Mouse (Mus musculus): ENCODE measurements around the gene Abhd8. TPM values are rescaled to one million over a fixed set of nuclear protein-coding genes. Genes with fewer than 3 reads are reported as not detected.

Abhd8 gene
- polyA plus RNA-seq, 1 experiment from 2014 or later, result 69.4 TPM

DNA sequence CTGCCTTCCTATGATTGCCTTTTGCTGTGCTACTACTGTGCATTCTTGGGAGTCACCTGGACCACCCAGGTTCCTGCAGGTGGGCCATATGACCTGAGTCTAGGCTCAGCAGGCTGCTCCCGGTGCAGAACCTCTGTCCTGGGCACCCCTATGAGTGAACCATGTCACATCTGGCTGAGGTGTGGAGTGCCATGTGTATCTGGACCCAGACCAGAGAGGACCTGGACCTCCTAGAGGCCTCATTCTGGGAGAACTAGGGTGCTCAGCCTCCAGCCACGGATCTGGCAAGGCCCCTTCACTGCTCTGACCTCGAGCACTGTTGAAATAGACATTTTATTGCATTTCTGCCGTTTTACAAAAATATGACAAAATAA is 12.2 kb upstream of the Abhd8 start:
- 31% methylated on average over 4 of the region's 4 CpGs for WGBS
- Histone ChIP-seq H3K9me3 (no peaks in the 10 kb centered on the region), H3K27ac (replicated peaks) (peak overlapping the region; percentile 88; the same call in 1 of the 2 replicates), H3K36me3 (replicated peaks) (peaks cover 82% of the 10 kb centered on the region), H3K4me3 (peak overlapping the region; percentile 71), H3K4me1 (peaks cover 30% of the 10 kb centered on the region), H3K27me3 (replicated peaks; ENCODE audit: low read depth, poor library complexity, severe bottlenecking) (peaks cover 24% of the 10 kb centered on the region)
- peak; percentile 20 for DNase-seq (ENCODE audit: low spot score)

DNA sequence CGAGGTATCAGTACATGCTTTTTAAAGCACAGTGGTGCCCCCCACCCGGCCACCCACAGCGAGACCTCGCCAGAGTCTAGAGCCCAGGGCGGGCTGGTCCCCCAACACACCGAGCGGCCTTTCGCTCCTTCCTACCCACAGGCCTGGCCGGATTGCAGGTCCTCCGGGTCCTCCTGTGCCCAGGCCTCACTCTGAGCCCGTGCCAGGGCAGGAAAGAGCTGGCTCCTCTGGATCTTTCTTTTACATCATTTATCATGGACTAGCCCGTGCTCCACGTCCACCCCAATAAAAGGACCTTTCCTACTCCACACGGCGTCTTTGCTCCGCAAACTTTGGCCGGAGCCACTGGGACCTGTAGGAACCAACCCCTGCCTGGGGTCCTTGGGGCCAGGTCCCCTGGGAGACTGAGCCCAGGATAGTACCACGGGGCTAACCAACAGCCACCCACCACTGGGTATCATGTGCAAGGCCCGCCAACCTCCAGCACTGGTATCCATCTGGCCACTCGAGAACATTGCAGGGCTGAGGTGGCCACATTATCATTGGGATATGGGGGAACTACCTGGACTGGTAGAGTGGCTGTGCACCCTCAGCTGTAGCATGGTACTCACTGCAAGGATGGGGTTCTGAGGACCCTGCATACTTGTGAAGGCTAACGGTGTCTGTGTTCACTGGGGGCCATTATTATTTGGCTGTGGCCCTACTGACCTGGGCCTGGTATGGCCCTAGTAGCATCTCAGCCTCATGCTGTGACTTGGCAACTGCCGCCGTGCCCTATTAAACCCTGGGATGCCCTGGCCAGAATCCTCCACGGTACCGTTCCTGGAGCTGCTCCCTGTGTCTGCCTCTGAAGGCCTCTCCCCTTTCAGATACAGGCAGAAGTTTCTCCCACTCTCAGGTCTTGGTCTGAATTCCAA is 11.6 kb upstream of the Abhd8 start:
- H3K27ac ChIP-seq (replicated peaks), result no peak overlapping the region
- H3K4me1 ChIP-seq, result peaks cover 34% of the 10 kb centered on the region
- H3K9me3 ChIP-seq, result no peaks in the 10 kb centered on the region
- no peak for DNase-seq (ENCODE audit: low spot score)
- peak overlapping the region; percentile 71 for H3K4me3 ChIP-seq
- peaks cover 19% of the 10 kb centered on the region for H3K27me3 ChIP-seq (replicated peaks; ENCODE audit: low read depth, poor library complexity, severe bottlenecking)
- WGBS, result 89% methylated on average over 25 of the region's 25 CpGs
- H3K36me3 ChIP-seq (replicated peaks), result peaks cover 81% of the 10 kb centered on the region

DNA sequence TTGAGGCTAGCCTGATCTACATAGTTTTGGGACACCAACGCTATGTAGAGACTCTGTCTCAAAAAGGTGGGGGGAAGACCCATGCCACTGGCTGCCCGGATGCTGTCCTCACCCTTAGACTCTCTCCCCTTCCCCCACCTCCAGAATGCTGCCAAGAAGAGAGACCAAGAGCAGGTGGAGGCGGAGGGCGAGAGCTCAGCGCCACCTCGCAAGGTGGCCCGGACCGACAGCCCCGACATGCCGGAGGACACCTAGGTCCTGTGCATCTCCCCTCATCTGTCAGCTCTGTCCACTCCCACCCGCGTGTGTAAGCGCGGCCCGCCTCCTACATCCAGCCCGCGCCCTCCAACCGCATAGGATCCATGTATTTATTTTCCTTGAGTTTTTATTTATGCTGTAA is 10.9 kb upstream of the Abhd8 start:
- Histone ChIP-seq H3K9me3 (no peaks in the 10 kb centered on the region), H3K4me1 (peaks cover 40% of the 10 kb centered on the region), H3K27ac (replicated peaks) (no peak overlapping the region), H3K4me3 (no peak overlapping the region), H3K27me3 (replicated peaks; ENCODE audit: low read depth, poor library complexity, severe bottlenecking) (peaks cover 19% of the 10 kb centered on the region), H3K36me3 (replicated peaks) (peaks cover 74% of the 10 kb centered on the region)
- 96% methylated on average over 18 of the region's 18 CpGs for WGBS
- DNase-seq (ENCODE audit: low spot score), result no peak

DNA sequence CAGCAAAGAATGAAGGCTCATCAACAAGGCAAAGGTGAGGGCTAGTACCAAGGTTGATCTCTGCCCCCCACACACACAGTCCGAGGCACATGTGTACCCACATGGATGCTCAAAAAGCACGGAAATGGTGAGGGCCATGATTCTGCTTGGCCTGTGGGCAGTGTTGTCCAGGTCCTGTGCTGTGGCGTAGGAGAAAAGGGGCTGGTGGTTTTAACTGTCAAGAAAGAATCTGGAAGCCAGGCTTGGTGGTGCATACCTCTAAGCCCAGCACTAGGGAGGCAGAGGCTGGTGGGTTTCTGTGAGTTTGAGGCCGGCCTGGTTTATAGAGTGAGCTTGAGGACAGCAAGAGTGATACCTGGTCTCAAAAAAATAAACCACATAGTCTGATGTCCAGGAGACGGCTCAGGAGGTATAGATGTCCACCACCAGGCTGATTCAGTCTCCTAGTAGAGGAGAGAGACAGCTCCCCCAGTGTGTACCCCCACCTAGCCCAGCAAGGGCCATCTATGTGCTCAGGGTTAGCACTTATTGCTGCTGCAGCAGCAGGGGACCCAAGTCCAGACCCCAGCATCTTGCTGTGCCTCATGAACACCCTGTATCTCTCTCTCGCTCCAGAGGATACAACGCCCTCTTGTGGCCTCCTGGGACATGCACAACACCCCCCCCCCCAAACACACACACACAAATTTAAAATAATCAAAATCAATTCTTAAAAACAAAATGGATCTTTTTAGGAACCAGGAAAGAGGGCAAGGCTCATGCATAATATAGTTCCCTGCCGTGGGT is 9.3 kb upstream of the Abhd8 start:
- DNase-seq (ENCODE audit: low spot score), result no peak
- Histone ChIP-seq H3K4me1 (peaks cover 42% of the 10 kb centered on the region), H3K27ac (replicated peaks) (no peak overlapping the region), H3K4me3 (no peak overlapping the region), H3K9me3 (no peaks in the 10 kb centered on the region), H3K27me3 (replicated peaks; ENCODE audit: low read depth, poor library complexity, severe bottlenecking) (0 out of 2 replicates have a peak, but pooled peaks cover 5% of the 10 kb centered on the region), H3K36me3 (replicated peaks) (peaks cover 61% of the 10 kb centered on the region)
- 86% methylated on average over 8 of the region's 8 CpGs for WGBS

DNA sequence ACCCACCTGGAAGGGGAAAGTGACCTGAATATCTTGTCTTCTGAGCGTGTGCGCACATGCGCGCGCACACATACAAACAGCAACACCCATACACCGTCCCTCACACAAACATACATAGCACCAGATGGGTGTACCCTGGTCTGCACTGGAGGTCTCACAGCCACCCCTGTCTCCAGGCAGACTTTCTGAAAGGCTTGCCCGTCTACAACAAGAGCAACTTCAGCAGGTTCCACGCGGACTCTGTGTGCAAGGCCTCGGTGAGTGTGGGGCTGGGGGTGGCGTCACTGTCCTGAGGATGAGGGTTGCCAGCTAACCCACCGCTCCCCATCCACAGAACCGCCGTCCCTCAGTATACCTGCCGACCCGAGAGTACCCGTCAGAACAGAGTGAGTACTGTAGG is 8.4 kb upstream of the Abhd8 start:
- Histone ChIP-seq H3K36me3 (replicated peaks) (peaks cover 62% of the 10 kb centered on the region), H3K27ac (replicated peaks) (no peak overlapping the region), H3K27me3 (replicated peaks; ENCODE audit: low read depth, poor library complexity, severe bottlenecking) (no peaks in the 10 kb centered on the region), H3K9me3 (no peaks in the 10 kb centered on the region), H3K4me3 (no peak overlapping the region), H3K4me1 (peaks cover 33% of the 10 kb centered on the region)
- no peak for DNase-seq (ENCODE audit: low spot score)
- WGBS, result 93% methylated on average over 17 of the region's 17 CpGs

DNA sequence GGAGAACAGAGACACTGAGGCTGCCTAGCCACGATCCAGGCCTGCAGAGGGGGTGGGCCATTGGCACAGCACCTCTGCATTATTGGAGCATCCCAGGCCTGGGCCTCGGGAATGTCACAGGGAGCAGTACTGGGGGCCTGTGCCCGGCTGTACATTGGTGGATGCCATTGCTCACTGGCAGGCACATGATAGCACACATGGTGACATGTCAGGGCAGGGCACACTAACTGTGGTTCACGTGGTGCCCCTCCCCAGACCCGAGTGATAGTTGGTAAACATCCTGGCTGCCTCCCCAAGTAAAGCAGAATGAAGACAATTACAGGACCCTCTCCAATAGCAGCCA is 7.4 kb upstream of the Abhd8 start:
- DNase-seq (ENCODE audit: low spot score), result no peak
- Histone ChIP-seq H3K27ac (replicated peaks) (no peak overlapping the region), H3K36me3 (replicated peaks) (peaks cover 71% of the 10 kb centered on the region), H3K4me3 (peak overlapping the region; percentile 99), H3K9me3 (no peaks in the 10 kb centered on the region), H3K27me3 (replicated peaks; ENCODE audit: low read depth, poor library complexity, severe bottlenecking) (no peaks in the 10 kb centered on the region), H3K4me1 (peaks cover 25% of the 10 kb centered on the region)
- 84% methylated on average over 5 of the region's 5 CpGs for WGBS

DNA sequence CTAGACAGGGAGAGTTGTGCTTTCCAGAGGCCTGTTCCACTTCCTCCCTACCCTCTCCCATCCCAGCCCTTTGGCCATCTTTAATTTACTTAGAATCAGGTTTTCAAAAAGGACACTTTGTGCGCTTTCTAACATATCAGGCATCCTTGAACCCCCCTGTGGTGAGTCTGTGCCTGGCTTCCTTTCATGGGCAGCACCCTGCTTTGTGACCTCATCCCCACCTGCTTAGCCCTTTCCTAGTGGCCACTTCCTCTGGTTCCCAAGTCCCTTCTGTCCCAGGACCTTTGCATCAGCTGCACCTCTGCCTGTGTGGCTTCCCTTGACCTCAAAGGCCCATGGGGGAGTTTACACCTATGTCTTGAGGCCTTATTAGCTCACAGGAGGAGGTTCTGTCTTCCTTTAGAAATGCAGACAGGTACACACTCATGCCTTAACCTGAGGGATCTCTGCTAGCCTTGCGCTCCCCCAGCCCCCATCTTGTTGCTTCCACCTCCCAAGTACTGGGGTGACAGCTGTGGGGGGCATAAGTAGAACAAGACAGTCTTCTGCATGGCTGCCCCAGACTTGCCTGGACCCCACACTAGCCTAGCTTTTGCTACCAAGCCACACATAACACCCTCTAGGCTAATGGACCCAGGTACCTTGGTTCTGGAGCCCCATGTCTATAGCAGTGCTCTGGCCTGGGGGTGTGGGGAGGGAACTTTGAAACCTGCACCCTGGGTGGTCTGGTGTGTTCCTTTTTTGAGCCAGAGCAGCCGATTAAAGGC is 6.9 kb upstream of the Abhd8 start:
- no peak for DNase-seq (ENCODE audit: low spot score)
- H3K4me1 ChIP-seq, result peaks cover 25% of the 10 kb centered on the region

DNA sequence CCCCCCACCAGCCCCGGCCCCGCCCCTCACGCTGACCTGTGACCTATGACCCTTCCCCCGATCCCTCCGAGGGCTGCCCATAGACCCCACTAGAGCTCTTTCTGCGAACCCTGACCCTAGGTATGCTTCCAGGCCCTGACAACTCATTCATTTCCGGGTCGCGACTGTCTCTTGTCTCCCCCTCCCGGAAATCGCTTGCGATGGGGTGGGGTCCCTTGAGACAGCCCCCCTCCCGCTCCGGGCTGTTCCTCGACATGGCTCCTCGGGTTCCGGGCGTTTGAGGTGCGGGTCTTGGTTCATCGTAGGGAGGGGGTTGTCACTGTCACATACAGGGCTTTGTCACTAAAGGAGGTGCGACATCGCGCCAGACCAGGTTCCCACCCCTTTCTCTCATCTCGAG is 6.0 kb upstream of the Abhd8 start:
- Histone ChIP-seq H3K27ac (replicated peaks) (peak overlapping the region; percentile 92), H3K36me3 (replicated peaks) (peaks cover 59% of the 10 kb centered on the region), H3K4me1 (peaks cover 28% of the 10 kb centered on the region), H3K9me3 (no peaks in the 10 kb centered on the region), H3K27me3 (replicated peaks; ENCODE audit: low read depth, poor library complexity, severe bottlenecking) (no peaks in the 10 kb centered on the region), H3K4me3 (peak overlapping the region; percentile 99)
- DNase-seq (ENCODE audit: low spot score), result peak; percentile 70
- under 1% methylated on average over 24 of the region's 24 CpGs for WGBS

More for the DNA sequence above, 6.9 kb upstream of the Abhd8 start:
- Histone ChIP-seq H3K36me3 (replicated peaks) (peaks cover 68% of the 10 kb centered on the region), H3K4me3 (peak overlapping the region; percentile 99), H3K9me3 (no peaks in the 10 kb centered on the region), H3K27me3 (replicated peaks; ENCODE audit: low read depth, poor library complexity, severe bottlenecking) (no peaks in the 10 kb centered on the region), H3K27ac (replicated peaks) (peak overlapping the region; percentile 92; the same call in 1 of the 2 replicates)
- 88% methylated on average over 3 of the region's 3 CpGs for WGBS

DNA sequence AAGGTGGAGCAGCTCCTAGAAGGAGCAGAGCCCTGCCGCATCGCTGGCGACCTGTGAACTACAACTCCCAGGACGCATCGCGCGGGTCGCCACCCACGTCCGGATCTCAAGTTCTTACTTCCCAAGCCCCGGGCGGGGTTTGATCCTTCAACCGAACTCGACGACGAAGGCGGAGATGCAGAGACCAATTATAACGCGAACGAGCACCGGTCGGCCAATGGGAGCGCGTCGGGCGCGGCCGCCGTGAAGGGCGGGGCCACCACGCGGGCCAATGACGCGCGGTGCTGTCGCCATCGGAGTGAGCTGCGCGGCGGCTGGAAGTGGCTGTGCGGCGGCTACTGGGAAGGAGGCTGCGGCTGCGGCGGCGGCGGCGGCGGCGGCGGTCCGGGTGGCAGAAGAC is 5.5 kb upstream of the Abhd8 start, which contains the start of gene Dda1:
Dda1 (plus strand) TSS at position 284 of the 400 bp plus-strand sequence.
- peaks cover 33% of the 10 kb centered on the region for H3K4me1 ChIP-seq
- no peaks in the 10 kb centered on the region for H3K27me3 ChIP-seq (replicated peaks; ENCODE audit: low read depth, poor library complexity, severe bottlenecking)
- under 1% methylated on average over 52 of the region's 52 CpGs for WGBS

DNA sequence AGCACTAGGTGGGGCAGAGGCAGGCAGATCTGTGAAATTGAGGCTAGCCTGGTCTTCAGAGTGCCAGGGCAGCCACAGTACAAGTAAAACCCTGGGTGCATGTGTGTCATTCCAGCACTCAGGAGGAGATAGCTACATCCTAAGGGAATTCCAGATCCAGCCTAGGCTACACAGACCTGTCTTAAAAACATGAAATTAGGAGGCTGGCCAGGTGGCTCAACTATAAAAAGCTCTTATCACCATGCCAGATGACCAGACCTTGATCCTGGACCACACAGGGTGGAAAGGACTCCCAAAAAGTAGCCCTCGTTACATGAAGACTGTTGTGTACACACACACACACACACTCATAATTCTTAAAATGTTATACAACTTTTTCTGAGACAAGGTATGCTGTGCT is 4.5 kb upstream of the Abhd8 start:
- no peak overlapping the region for H3K27ac ChIP-seq (replicated peaks)
- no peaks in the 10 kb centered on the region for H3K27me3 ChIP-seq (replicated peaks; ENCODE audit: low read depth, poor library complexity, severe bottlenecking)
- peaks cover 45% of the 10 kb centered on the region for H3K36me3 ChIP-seq (replicated peaks)
- 90% methylated on average over 1 of the region's 1 CpGs for WGBS
- DNase-seq (ENCODE audit: low spot score), result no peak
- no peak overlapping the region for H3K4me3 ChIP-seq
- H3K9me3 ChIP-seq, result no peaks in the 10 kb centered on the region
- peaks cover 43% of the 10 kb centered on the region for H3K4me1 ChIP-seq

More for the DNA sequence above, 5.5 kb upstream of the Abhd8 start, which contains the start of gene Dda1:
- Histone ChIP-seq H3K9me3 (no peaks in the 10 kb centered on the region), H3K36me3 (replicated peaks) (peaks cover 54% of the 10 kb centered on the region), H3K27ac (replicated peaks) (peak within 1 kb of the TSS; percentile 92), H3K4me3 (peak within 1 kb of the TSS; percentile 99)
- DNase-seq (ENCODE audit: low spot score), result peak; percentile 99

DNA sequence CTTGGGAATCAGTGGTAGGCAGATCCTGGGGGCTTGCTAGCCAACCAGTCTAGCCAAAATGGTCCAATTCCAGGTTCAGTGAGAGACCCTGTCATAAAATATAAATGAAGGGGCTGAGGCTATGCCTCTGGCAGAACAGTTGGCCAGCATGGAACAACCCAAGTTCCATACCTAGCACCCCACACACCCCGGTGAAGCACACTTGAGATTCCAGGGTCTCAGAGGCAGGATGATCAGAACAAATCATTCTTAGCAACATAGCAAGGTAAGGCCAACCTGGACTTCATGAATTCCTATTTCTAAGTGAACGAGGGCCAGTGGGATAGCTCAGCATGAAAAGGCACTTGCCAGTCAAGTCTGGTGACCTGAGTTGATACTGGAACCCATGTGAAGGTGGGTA is 3.7 kb upstream of the Abhd8 start:
- peaks cover 5% of the 10 kb centered on the region; the same call in 1 of the 2 replicates for H3K27me3 ChIP-seq (replicated peaks; ENCODE audit: low read depth, poor library complexity, severe bottlenecking)
- H3K27ac ChIP-seq (replicated peaks), result no peak overlapping the region
- H3K4me3 ChIP-seq, result peak overlapping the region; percentile 16; the same call in 1 of the 2 replicates
- H3K9me3 ChIP-seq, result no peaks in the 10 kb centered on the region
- WGBS, result 91% methylated on average over 2 of the region's 2 CpGs
- peaks cover 51% of the 10 kb centered on the region for H3K4me1 ChIP-seq
- no peak for DNase-seq (ENCODE audit: low spot score)
- peaks cover 37% of the 10 kb centered on the region for H3K36me3 ChIP-seq (replicated peaks)

DNA sequence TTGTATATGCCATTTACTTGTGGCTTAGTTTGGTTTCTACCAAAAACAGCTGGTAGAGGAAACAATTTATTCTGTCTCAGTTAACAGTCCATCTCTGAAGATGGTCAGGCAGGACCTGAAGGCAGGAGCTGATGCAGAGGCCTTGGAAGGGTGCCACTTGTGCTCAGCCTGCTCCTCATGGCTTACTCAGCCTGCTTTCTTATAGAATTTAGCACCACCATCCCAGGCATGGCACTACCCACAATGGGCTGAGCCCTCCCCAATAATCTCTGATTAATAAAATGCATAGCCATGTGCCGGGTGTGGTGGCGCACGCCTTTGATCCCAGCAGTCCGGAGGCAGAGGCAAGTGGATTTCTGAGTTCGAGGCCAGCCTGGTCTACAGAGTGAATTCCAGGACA is 2.7 kb upstream of the Abhd8 start:
- no peak overlapping the region for H3K27ac ChIP-seq (replicated peaks)
- 92% methylated on average over 5 of the region's 5 CpGs for WGBS
- peaks cover 60% of the 10 kb centered on the region for H3K4me1 ChIP-seq
- H3K4me3 ChIP-seq, result 0 out of 2 replicates have a peak overlapping the region, but pooled peaks have one; percentile 90
- H3K36me3 ChIP-seq (replicated peaks), result peaks cover 34% of the 10 kb centered on the region
- H3K27me3 ChIP-seq (replicated peaks; ENCODE audit: low read depth, poor library complexity, severe bottlenecking), result peaks cover 15% of the 10 kb centered on the region
- no peaks in the 10 kb centered on the region for H3K9me3 ChIP-seq
- DNase-seq (ENCODE audit: low spot score), result no peak
